Mouse (Mus musculus) testis, adult 2 months (tissue): Measurements from ENCODE around the gene Lman2l.

Experiments
- CTCF ChIP-seq: fragments of 200-500 bp; IDR thresholded peaks from 2 replicates; pipeline ENCODE4 v1.5.1; 2012; ENCODE audit warnings: low read depth, mild to moderate bottlenecking, inconsistent platforms, low read length, moderate library complexity; ENCODE audit not compliant: control insufficient read depth, insufficient read depth, insufficient replicate concordance
- POLR2A ChIP-seq: fragments of 200-500 bp; IDR thresholded peaks from 2 replicates; pipeline ENCODE4 v1.6.1; 2012; ENCODE audit warnings: low read depth, mild to moderate bottlenecking, inconsistent platforms, low read length, moderate library complexity; ENCODE audit not compliant: control insufficient read depth

- TF ChIP-seq CTCF (no peak), POLR2A (no peak)
Observed at GRCm38 (mm10) chr1:36457388-36458014, 12.4 kb upstream of the Lman2l start.
